Mouse (Mus musculus) mesoderm, embryonic 11.5 days (tissue): ENCODE data around the gene Gucy1b2.

Experiments used
- DNase-seq: peaks from one replicate; pipeline ENCODE4 v3.0.0-alpha.2; 2012; ENCODE audit warnings: low read depth, low spot score

Gucy1b2 gene

DNA sequence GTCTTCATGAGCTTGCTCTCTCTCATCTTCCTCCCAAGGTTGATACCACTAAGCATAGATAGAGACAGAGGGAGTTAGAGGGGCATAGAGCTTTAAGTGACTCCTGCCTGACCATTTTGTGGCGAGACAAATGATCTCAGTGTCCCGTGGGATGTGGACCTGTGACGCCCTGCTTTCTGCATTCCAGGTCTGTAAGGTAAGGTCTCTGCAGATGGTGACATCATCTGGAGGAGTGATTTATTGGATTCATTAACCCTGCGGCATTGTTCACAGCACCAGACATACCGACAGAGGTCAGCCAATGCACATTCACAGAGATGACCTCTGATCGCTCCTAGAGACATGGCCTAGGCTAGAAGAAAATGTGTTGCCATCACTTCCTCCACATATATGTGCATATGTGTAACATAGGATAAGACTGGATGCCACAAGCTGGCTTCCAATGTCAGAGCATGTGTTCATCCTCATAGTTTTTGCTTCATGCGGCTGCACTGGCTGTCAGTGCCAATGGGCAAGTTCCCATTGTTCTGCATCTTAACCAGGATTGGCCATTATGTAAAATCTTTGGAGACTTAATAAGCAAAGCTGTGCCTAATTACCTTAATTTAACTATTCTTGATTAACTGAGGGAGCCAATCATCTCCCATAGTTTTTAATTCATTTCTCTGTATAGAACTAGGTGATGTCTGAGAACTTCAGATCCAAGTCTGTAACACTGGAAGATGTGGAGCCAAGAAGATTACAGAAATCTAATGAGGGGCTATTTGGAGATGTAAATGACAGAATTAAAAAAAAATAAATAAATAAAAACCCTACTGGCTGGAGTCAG lies 9.5 kb downstream of the Gucy1b2 start:
- DNase-seq: peak; percentile 77

DNA sequence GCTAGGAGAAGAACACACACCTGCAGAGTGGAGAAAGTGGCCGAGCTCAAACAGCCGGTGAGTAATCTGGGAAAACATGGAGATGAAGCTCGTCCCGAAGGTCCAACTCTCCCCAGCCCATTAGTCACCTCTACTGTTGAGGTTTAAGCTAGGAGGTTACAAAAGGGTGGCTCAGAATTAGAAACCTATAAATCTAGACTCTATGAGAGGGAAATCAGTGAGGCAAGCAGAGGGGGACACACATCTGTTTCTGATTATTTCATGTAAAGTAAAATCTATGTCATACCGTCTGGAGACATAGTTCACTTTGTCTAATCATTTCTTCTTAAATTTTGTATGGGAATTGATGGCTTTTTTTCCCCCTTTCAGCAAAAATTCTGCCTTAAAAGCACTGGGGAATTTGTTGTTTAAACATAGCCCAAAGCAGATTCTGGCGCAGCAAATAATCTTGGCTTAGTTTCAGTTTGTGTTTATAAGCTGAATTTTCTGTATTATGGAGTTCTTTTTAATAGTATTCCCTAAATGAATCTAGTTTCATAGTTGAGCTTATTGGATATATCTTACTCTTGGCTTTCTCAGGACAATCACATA lies 12.2 kb downstream of the Gucy1b2 start:
- DNase-seq: peak; percentile 42

DNA sequence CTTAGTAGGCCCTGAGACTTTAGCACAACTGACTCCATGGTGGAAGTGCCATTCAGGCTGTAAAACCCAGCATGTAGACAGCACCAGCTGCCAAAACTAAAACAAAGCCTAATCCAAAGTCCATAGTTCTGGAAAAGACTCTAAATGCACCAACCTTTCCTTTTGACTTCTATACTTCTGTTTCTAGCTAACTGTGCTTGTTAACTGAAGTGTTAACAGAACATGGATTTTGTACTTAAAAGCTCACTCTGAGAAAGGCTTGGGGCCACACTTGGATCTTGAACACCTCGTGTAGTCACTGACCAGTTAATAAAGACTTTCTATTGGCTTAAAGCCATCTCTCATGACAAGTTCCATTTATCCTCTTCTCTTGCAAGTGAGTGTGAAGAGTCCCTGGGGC lies 13.1 kb downstream of the Gucy1b2 start:
- DNase-seq: no peak

DNA sequence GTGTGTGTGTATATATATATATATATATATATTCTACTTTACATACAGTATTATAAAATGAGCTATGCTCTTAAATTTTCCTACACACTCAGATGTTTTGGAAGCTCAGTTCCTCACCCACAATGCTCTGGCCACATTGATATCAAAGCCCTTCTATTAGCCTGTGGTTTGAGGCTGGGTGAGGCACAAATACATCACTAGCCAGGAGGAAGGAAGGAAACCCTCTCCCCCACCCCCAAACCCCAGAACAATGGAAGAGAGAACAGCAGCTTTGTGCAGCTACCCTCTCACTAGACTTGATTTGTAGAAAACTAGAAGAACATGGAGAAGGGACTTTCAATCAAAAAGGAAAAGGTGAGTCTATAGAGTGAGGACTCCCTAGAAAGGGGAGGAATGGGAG lies 16.1 kb downstream of the Gucy1b2 start:
- DNase-seq: no peak

DNA sequence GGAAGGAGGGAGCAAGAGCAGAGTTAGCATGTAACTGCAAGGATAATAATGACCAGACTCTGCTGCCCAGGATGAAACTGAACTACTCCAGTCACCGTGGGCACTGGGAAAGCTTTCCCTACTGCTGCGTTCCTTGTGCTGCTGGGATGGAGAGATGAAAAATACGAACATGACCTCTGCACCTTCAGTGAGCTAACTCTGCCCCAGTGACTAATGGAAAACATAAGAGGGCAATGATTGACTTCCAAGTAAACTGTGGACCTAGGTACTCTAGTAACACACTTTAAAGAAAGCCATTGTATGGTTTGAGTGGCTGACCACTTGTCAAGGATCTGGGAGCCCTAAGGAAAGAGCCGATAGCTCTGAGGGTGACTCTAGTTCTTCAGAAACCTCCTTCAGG lies 17.9 kb downstream of the Gucy1b2 start:
- DNase-seq: no peak

DNA sequence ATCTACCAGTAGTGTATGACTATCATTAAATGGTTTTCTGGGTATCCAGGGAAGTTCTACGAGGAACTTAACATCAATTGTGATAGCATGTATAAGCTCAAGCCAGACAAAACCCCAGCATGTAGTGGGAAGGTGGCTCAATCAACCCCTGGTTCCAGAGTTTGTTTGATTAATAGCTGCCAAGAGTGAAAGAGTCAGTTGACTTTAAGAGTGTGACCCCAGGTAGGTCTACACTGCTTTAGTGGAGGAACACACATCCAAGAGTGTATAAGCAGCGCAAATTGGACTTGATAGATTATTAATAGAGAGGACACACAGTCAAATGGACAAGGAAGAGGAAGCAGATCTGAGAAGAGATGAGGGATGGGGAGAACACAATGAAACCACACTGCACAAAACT lies 18.3 kb downstream of the Gucy1b2 start:
- no peak for DNase-seq

DNA sequence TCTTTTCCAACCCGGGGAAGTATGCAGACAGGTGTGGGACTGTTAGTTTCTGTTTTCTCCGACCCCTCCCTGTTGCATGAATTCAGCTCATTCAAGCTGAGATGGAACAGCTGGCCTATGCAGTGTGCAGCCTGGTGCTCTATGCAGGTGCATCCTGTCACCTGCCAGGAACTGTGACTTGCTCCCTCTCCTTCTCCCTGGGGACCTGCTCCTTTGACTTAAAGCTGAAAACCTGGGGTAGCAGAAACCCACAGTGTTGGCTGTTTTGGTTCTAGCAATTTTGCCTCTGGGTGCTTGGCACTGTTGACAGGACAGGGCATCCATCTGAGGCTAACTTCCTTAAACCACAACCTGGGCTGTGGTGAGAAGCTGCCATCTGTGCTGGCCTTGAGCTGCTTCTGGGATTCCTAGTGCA lies 30.8 kb downstream of the Gucy1b2 start:
- no peak for DNase-seq

DNA sequence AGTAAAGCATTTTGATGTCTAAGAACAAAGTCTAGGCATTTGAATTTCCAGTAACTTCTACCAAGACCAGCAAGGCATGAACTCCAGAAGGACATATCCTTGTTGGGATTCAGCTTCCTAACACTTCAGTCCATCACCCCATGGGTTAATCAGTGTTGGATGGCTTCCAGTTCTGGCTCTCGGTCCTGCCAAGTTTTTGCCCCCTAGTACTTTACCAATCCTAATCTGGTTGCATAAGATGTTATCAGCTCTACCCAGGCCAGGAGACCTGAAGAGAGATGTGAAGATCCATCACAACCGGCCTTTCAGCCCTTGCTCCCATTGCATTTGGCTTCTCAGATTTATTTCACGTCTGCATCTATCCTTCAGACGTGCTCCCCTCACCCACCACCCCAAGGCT lies 33.8 kb downstream of the Gucy1b2 start:
- no peak for DNase-seq

DNA sequence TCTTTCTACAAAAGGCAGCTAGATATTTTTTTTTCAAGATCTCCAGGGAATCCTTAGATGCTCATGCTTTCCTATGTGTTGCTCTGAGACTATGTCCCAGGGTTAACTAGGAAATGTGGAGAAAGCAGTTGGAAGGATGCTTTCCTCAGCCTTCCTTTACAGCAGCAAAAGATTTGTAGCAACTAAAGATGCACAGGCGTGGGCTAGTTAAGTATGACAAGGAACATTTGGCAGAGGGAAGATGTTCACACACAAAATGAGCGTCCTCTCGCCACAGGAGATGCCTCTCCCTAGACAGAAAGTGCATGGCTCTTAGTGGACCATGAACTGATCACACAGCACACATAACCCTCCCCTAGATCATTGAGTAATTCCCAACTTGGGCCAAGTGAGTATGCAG lies 38.6 kb downstream of the Gucy1b2 start:
- DNase-seq: no peak

DNA sequence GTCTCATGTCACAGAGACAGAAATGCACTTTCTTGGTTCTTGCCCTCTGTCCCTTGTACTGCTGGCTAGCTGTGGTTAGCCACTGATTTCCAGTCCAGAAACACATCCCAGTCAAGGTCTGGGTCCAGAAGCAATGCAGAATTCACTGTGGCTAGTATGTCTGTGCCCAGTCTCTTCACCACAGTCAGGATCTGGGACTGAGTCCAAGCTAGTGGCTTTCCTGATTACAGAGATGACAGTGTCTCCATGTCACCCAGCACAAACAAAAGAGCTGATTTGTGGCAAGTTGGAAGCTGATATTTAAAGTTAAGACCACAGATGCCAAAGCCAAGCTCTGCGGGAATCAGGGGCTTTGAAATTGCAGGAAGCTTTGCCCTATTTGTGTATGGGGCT lies 39.4 kb downstream of the Gucy1b2 start:
- DNase-seq: no peak

DNA sequence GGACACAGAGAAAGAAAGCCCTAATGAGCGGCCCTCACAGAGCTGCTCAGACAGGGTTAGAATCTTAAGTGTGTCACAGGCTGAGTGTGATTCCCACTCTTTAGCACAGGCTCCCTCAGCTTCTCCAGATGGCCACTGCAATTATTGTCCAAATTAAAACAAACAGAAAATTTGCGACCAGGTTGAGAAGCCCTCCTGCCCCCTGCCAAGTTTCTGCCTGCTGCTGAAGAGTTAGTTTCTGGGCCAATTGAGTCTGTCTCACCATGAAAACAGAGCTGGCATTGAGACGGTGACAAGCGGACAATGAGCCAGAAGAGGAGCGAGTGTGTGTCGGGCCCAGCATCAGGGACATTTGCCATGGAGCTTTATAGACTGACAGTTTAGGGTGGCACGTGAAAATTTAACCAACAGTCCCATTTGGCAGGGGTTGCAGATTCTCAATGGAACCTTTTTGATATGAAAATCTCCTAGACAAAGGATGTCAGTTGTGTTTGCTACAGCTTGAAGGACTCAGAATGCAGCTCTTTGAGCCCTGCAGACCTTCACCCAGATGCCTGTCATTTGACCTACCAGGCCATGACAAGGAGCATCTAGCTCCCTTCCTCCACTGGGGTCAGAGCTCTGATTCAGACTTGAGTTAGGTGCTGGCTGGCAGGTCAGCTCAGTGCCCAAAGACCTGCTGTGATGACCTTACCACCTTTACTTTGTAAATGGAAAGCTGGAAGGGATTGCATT lies 39.9 kb downstream of the Gucy1b2 start:
- DNase-seq: no peak

DNA sequence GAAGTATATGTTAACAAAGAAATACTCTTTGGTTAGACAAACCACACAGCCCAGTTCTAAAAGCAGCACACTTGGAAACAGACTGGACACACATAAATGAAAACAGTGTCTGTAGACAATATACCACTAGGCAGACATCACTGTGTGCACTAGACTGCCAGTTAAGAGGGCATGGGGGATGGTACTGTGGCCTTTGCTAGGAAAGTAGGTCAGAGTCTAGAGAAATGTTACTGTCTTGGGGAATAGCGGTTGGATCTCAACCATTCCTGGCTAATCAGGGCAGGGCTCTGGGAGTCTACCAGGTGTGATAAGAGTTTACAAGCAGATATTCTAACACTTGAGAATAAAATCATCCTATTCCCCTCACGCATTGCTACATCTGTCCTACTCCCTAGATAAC lies 60.7 kb downstream of the Gucy1b2 start:
- no peak for DNase-seq

DNA sequence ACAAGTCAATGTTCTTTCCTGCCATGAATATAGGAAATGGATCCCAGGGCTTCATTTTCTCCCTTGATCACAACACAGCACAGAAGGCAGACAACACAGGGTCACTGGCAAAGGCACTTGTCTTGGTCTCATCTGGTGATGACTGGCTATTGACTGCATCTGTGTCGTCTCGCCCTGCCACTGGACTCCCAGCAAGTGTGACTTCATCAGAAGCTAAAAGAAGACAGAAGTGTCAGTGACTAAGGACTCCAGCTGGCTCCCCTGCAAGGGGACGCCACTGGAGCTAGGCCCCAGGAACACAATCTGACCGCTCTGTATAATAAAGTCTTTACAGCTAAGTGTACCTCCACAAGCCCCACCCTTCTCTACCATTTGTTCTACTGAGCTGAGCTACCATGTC lies 63.3 kb downstream of the Gucy1b2 start:
- DNase-seq: no peak

DNA sequence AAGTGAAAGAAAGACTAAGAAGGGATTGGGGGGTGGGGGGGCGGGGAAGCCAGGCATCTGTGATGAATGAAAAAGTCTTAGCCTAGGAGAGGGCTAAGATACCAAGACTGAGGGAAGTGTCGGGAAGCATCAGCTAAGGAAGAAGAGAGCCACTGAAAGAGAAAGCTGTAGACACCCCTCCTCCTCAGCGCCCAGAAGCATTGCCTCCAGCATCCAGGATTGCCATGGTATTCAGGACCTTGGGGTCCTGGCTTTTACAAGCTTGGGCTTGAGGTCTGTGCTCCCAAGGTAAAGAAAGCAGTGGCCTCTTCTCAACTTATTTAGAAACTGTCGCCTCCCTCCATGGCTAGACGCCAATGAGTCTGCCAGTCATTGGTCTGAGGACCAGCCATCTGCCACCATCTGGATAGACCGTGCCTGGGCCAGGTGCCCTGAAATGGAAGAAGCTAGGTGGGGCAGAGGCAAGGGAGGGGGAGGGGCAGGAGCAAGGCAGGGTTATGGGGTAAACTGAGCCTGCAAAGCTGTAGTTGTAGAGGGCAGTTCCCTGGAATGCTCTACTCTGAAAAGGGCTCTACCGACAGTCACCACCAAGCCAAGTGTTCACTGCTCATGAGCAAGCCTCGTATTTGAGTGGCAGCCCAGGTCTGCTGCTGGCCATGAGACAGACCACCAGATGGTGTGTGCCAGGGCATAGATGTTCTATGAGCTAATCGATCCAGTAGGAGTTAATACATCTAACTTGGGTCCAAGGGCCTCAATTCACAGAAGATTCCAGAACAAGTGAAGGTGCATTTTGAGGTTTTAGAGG lies 66.2 kb downstream of the Gucy1b2 start:
- DNase-seq: no peak

DNA sequence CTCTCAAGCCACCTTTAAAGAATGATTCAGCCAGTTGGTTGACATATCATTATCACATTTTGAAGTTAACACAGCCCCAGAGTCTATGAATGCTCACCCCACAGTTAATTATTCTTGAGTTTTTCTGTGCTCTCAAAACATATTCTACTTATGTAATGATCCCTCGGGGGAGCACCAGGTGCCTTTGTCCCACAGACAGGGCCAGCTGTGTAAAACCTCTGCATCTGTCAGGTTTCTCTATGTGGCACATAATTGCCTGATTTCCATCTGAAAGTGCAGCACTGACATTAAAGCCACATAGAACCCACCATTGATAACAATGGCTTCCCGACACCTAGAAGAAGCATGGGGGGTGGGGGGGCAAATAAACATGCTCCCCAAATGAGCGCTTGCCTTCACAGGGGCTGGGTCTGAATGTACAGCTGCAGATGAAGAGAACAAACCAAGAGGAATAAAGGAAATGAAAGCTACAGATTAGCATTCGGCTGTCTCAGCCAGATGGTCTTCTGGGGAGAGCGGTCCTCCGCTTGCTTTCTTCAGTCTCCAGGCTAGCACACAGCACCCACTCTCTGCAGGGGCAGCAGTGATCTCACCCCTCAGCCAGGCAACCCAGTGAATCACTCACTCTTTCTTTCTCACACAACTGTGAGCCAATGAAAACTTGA lies 66.9 kb downstream of the Gucy1b2 start:
- no peak for DNase-seq

DNA sequence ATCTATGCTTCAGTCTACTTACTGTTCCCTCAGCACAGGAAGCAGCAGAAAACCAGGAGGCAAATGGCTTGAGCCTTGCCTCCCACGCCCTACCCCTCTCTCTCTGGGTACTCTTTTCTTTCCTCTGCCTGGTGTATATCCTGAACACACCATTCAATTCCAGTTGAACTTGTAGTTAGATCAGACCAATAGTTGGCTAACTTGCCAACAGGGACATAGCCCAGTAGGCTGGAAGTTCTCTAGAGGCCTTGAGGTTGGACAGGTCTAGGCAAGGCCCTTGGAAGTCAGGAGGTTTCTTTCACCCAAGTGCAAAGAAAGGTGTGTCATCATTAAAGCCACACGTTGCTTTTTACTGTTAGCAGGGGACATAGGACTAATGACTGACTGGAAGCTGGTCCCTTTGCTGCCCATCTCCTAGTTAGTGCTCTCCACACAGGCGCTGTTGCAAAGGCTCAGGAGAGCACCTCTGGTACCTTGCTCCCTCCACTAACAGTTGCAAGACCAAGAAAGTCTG lies 72.2 kb downstream of the Gucy1b2 start:
- DNase-seq: no peak

DNA sequence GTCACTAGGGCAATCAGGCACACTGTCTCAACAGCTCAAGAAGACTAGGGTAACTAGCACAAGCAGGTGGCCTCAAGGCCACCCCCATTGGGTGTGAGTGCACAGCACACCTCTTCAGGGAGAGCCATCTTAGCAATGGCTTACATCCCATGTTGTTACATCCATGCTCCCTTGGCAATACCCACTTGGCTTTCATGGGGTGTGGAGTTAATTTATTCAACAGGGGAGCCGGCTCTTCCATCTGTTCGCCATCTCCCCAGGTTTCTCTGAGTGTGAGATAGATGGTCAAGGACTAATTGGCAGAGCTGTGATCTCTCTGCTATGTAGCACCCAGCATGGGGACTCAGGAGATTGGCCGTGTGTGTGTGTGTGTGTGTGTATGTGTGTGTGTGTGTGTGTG lies 73.0 kb downstream of the Gucy1b2 start:
- no peak for DNase-seq

DNA sequence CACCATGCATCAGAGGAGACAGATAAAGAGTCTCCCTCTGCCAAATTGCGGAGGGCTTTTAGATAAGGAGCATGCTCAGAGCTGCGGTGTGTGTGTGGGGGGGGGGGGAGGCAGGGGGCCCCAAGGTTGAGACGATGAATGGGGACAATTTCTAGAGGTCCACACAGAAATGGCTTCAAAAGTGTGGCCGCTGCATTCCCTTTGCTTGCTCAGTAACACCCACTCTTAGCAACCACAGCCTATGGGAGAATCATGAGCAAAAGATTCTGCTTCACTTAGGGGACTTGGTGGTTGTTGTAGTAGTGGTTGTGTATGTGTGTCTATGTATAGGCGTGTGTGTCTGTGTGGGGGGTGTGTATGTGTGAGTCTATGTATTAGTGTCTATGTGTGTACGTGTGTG lies 75.5 kb downstream of the Gucy1b2 start:
- no peak for DNase-seq

DNA sequence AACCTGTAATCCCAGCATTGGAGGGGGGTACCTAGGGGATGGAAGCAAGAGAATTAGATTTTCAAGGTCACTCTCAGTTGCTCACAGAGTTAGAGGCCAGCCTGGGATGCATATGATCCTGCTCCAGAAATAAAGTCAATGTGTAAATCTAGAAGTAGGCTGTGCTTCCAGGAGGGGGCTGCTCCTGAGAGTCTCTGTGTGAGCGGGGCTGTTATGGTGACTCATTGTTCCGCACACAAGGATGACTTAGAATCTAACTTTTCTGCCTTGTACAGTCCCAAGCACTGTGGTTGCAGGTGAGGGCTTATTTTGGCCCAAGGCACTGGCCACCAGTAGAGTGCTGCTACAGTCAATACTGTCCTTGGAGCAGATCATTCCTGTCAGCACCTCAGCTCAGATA lies 76.7 kb downstream of the Gucy1b2 start:
- DNase-seq: no peak

DNA sequence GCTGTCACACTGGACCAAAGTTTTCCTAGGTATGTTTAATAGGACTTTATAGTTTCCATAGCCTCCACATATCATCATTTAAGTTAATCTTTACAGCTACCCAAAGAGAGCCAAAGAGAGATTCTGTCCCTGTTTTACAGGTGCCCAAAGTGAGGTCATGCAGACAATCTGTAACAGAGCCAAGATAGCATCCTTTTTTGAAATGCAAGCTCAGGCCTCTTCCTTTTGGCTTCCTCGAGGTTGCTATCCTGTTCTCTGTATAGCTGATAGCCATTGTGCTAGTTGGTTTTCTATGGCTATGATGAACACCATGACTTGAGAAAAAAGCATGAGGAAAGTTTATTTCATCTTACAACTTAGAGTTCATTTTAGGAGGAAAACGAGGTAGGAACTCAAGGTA lies 80.0 kb downstream of the Gucy1b2 start:
- DNase-seq: no peak

DNA sequence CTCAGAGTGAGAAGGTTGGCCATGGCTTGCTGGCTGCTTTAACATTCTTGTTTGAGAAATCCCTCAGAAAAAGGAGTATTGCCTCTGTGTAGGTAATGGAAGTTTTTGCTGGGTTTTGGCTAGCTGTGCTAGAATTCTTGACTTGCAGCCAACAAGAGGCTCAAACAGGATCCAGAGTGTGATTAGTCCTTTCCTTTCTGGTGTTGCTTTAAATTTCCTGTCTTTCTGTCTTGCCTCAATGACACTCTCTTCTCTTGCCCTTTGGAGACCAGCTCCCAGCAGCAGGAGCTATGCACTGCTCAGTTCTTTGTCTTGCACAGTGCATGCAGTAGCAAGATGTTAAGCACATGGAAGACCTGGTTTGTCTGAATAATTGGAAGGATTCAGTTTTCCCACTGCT lies 80.4 kb downstream of the Gucy1b2 start:
- no peak for DNase-seq
